Mouse (Mus musculus): ENCODE data around the gene Eml6. TPM values are rescaled to one million over a fixed set of nuclear protein-coding genes. Genes with fewer than 3 reads are reported as not detected.

The Eml6 gene
- 8.0 TPM for polyA plus RNA-seq (2014; fragmentation: Illumina TruSeq; extraction: RNeasy Lipid Tissue Mini Kit (QIAGEN cat#74804); ENCODE audit: low read depth, low replicate concordance)

GRCm38 (mm10) chr11:30025835-30026472 is at the start of gene Eml6:
Gene Eml6 (minus strand): TSS chr11:30026033.

GRCm38 (mm10) chr11:29825271-29825718 is 200.5 kb downstream of the Eml6 start, which contains the start of gene 4931440F15Rik:
Gene 4931440F15Rik (minus strand): TSS chr11:29825668.

Other genes starting within 250 kb of the Eml6 start
- gene 4931440F15Rik, start 200.4 kb downstream of the Eml6 start, polyA plus RNA-seq (2014; fragmentation: Illumina TruSeq; extraction: RNeasy Lipid Tissue Mini Kit (QIAGEN cat#74804); ENCODE audit: low read depth, low replicate concordance), result 4.1 TPM
- gene Sptbn1, start 242.1 kb upstream of the Eml6 start, polyA plus RNA-seq (2014; fragmentation: Illumina TruSeq; extraction: RNeasy Lipid Tissue Mini Kit (QIAGEN cat#74804); ENCODE audit: low read depth, low replicate concordance), result 42.5 TPM

Data from testis, adult 10 weeks (tissue).